Mouse (Mus musculus): Measurements from ENCODE around the gene Exoc4. TPM values are rescaled to one million over a fixed set of nuclear protein-coding genes. Genes with fewer than 3 reads are reported as not detected.

Exoc4 gene
- total and polyA plus RNA-seq, 3 experiments: 31.2 to 46.4 (median 41.9) TPM

DNA sequence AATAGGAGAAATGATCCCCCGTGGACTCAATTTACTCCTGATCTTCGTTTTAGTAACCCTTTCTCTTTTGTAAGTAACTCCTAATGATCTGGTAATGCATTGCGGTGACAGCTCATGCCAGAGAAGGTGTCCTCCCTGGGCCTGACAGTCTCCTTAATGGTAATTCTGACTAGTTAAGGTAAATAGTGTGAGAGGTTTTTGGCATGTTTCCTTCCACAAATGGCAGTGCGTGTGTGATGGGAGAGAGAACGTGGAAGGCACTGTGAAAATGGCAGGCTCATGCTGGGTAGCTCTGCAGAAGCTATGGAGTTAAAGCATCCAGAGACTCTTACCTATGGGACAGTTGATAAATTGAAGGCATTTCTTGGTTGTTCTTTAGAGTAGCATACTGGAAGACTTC is 15.1 kb downstream of the Exoc4 start:
- dilution Hi-C loops (cut with MboI; ENCODE audit: extremely low pct_ligation_motif_present, extremely low pct_unique_long_range_greater_than_20kb, low sequenced_read_pairs): no loop called here
- TF ChIP-seq POLR2AphosphoS2 (IDR thresholded peaks at IDR 0.05; ENCODE audit: low read depth, low read length): no peak
- TF ChIP-seq MEF2A (IDR thresholded peaks at IDR 0.05; ENCODE audit: borderline replicate concordance, low read depth, low read length): no peak
- TF ChIP-seq SMC3 (IDR thresholded peaks at IDR 0.05; ENCODE audit: low read depth, low read length): no peak
- no peak for TF ChIP-seq JUN (IDR thresholded peaks at IDR 0.05; ENCODE audit: insufficient read depth, low read depth, low read length)
- TF ChIP-seq ZMIZ1 (IDR thresholded peaks at IDR 0.05; ENCODE audit: low read depth, low read length): no peak
- no peak for TF ChIP-seq MYC (IDR thresholded peaks at IDR 0.05; ENCODE audit: low read depth, low read length)
- TF ChIP-seq ELF1 (IDR thresholded peaks at IDR 0.05; ENCODE audit: low read depth, low read length): no peak
- no peak for TF ChIP-seq TCF12 (IDR thresholded peaks at IDR 0.05; ENCODE audit: low read depth, low read length)
- TF ChIP-seq PAX5 (IDR thresholded peaks at IDR 0.05; ENCODE audit: low read length): no peak
- no peak for TF ChIP-seq BHLHE40 (IDR thresholded peaks at IDR 0.05; ENCODE audit: low read depth, low read length)
- no peak for TF ChIP-seq ZKSCAN1 (IDR thresholded peaks at IDR 0.05; ENCODE audit: borderline replicate concordance, low read depth, low read length)
- TF ChIP-seq EP300 (IDR thresholded peaks at IDR 0.05; ENCODE audit: low read length): no peak
- no peak for TF ChIP-seq RAD21 (IDR thresholded peaks at IDR 0.05; ENCODE audit: low read depth, low read length)
- TF ChIP-seq NELFE (IDR thresholded peaks at IDR 0.05; ENCODE audit: low read depth, low read length): no peak
- no peak for TF ChIP-seq USF1 (IDR thresholded peaks at IDR 0.05; ENCODE audit: low read depth, low read length)
- no peak for TF ChIP-seq RCOR1 (conservative IDR thresholded peaks at IDR 0.05; ENCODE audit: low read depth, low read length)
- TF ChIP-seq IRF4 (IDR thresholded peaks at IDR 0.05; ENCODE audit: low read depth, low read length): no peak
- no peak for TF ChIP-seq JUND (conservative IDR thresholded peaks at IDR 0.05; ENCODE audit: low read depth, low read length)
- TF ChIP-seq MAZ (IDR thresholded peaks at IDR 0.05; ENCODE audit: low read depth, low read length): no peak
- TF ChIP-seq E2F4 (IDR thresholded peaks at IDR 0.05; ENCODE audit: insufficient replicate concordance, low read depth, low read length): no peak

GRCm38 (mm10) chr6:33264388-33264787 is 15.5 kb downstream of the Exoc4 start:
- TF ChIP-seq POLR2A (IDR thresholded peaks at IDR 0.05; ENCODE audit: low read depth, low read length) (no peak), ELF1 (IDR thresholded peaks at IDR 0.05; ENCODE audit: low read depth, low read length) (no peak), ZC3H11A (IDR thresholded peaks at IDR 0.05; ENCODE audit: low read depth, low read length) (no peak), HCFC1 (IDR thresholded peaks at IDR 0.05; ENCODE audit: low read depth, low read length) (no peak), NRF1 (IDR thresholded peaks at IDR 0.05; ENCODE audit: low read depth, low read length) (no peak), JUND (conservative IDR thresholded peaks at IDR 0.05; ENCODE audit: low read depth, low read length) (no peak), CHD1 (IDR thresholded peaks at IDR 0.05; ENCODE audit: low read depth, low read length) (no peak), CHD2 (IDR thresholded peaks at IDR 0.05; ENCODE audit: low read length) (no peak), UBTF (IDR thresholded peaks at IDR 0.05; ENCODE audit: low read depth, low read length) (no peak), CTCF (conservative IDR thresholded peaks at IDR 0.05 in 1 of 2, IDR thresholded peaks at IDR 0.05 in 1 of 2; ENCODE audit: low read depth in 2 of 2, low read length in 2 of 2) (no peak), ZKSCAN1 (IDR thresholded peaks at IDR 0.05; ENCODE audit: borderline replicate concordance, low read depth, low read length) (no peak), USF1 (IDR thresholded peaks at IDR 0.05; ENCODE audit: low read depth, low read length) (no peak)
- DNase-seq (ENCODE audit: extremely low read depth): no peak
- in situ Hi-C loops (cut with MboI; ENCODE audit: low pct_ligation_motif_present, low pct_unique_long_range_greater_than_20kb, low sequenced_read_pairs): no loop called here
- H3K27me3 ChIP-seq (replicated peaks): no peaks in the 10 kb centered on the region
- H3K4me3 ChIP-seq (replicated peaks in 1 of 3; ENCODE audit: low read depth in 2 of 3, low read length in 2 of 3, poor library complexity in 1 of 3): no peak overlapping the region
- H3K27ac ChIP-seq (ENCODE audit: insufficient read depth, low read depth): no peak overlapping the region
- peaks cover 0 to 13% of the 10 kb centered on the region in 2 experiments; a peak in 1 of 4 replicates for H3K4me1 ChIP-seq (ENCODE audit: control insufficient read depth in 1 of 2, insufficient read depth in 2 of 2)
- no peak overlapping the region for H3K4me2 ChIP-seq (ENCODE audit: insufficient read depth, low read depth, poor library complexity, severe bottlenecking)
- H3K9ac ChIP-seq (ENCODE audit: insufficient read depth, low read depth): no peak overlapping the region
- peaks cover 5% of the 10 kb centered on the region; the same call in 1 of the 2 replicates for H3K79me2 ChIP-seq (replicated peaks; ENCODE audit: control insufficient read depth, extremely low read depth, insufficient read depth, poor library complexity, severe bottlenecking)
- dilution Hi-C loops (cut with MboI; ENCODE audit: extremely low pct_ligation_motif_present, extremely low pct_unique_long_range_greater_than_20kb, low sequenced_read_pairs): no loop called here
- H3K36me3 ChIP-seq (replicated peaks in 1 of 2; ENCODE audit: control insufficient read depth in 1 of 2, insufficient read depth in 1 of 2, low read length in 1 of 2): peaks cover 38 to 65% of the 10 kb centered on the region in 2 experiments
- no peaks in the 10 kb centered on the region for H3K9me3 ChIP-seq (replicated peaks; ENCODE audit: low read length)

More for the DNA sequence above, 15.1 kb downstream of the Exoc4 start:
- no peak overlapping the region for H3K4me3 ChIP-seq (replicated peaks in 1 of 3; ENCODE audit: low read depth in 2 of 3, low read length in 2 of 3, poor library complexity in 1 of 3)
- no peak for DNase-seq (ENCODE audit: extremely low read depth)
- no peaks in the 10 kb centered on the region for H3K9me3 ChIP-seq (replicated peaks; ENCODE audit: low read length)
- H3K36me3 ChIP-seq (replicated peaks in 1 of 2; ENCODE audit: control insufficient read depth in 1 of 2, insufficient read depth in 1 of 2, low read length in 1 of 2): peaks cover 37 to 64% of the 10 kb centered on the region in 2 experiments
- peaks cover 0 to 13% of the 10 kb centered on the region in 2 experiments; a peak in 1 of 4 replicates for H3K4me1 ChIP-seq (ENCODE audit: control insufficient read depth in 1 of 2, insufficient read depth in 2 of 2)
- in situ Hi-C loops (cut with MboI; ENCODE audit: low pct_ligation_motif_present, low pct_unique_long_range_greater_than_20kb, low sequenced_read_pairs): no loop called here
- H3K79me2 ChIP-seq (replicated peaks; ENCODE audit: control insufficient read depth, extremely low read depth, insufficient read depth, poor library complexity, severe bottlenecking): peaks cover 5% of the 10 kb centered on the region; the same call in 1 of the 2 replicates
- no peak overlapping the region for H3K27ac ChIP-seq (ENCODE audit: insufficient read depth, low read depth)
- H3K9ac ChIP-seq (ENCODE audit: insufficient read depth, low read depth): no peak overlapping the region
- H3K4me2 ChIP-seq (ENCODE audit: insufficient read depth, low read depth, poor library complexity, severe bottlenecking): no peak overlapping the region
- H3K27me3 ChIP-seq (replicated peaks): no peaks in the 10 kb centered on the region
